Mouse (Mus musculus) right cerebral cortex, postnatal 25 days (tissue): ENCODE results near the gene Elp5.
A peak's percentile ranks its signal among the peaks of the same experiment; 100 is the strongest.
"Not testable (repeated sequence)": the region's sequence is repeated elsewhere in the genome, so short reads cannot be mapped to it uniquely, and the experiment has no call there.

ENCODE experiments used
- DNase-seq: peaks from one replicate; pipeline ENCODE4 v3.0.0; 2022

The Elp5 gene

DNA sequence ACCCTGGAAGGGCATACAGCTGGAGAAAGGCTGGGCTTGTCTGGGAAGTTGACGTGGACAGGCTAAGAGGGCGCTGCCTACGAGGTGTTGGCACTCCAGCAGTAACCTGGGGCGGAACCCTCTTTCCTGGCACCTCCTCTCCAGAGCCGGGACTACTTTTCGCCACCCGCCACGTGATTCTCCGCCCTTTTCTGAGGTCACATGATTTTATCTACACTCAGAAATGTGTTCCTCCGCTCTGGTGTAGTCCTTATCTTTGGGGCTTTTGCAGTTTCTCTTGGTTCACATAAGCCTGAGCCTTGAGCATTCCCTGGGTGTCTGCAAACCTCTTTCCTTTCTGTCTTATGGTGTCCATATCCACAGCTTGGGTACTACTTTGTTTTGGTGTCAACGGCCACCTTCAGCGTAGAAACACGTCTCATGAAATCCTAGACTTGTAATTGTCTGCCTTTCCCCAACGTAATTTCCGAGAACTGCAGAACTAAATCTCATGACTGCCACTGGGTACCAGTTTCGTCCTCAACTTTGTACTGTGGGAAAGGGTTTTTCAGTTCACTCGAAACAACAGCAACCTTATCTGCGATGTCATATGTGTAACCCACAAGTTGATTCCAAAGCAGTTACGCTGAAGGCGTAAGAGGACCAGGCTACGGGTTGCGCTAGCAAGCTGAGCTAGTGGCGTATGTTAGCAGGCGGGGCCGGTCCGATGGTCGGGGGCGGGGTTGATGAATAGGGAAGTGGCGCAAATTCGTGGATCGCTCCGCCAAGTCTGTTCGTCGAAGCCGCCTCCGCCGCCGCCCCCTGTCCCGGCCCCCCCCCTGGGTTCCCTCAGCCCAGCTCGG is 8.8 kb upstream of the Elp5 start, which contains the start of gene Gabarap:
Gene Gabarap, plus strand, starts transcription at position 294 of the 842 bp plus-strand sequence.
- peak; percentile 95 for DNase-seq

DNA sequence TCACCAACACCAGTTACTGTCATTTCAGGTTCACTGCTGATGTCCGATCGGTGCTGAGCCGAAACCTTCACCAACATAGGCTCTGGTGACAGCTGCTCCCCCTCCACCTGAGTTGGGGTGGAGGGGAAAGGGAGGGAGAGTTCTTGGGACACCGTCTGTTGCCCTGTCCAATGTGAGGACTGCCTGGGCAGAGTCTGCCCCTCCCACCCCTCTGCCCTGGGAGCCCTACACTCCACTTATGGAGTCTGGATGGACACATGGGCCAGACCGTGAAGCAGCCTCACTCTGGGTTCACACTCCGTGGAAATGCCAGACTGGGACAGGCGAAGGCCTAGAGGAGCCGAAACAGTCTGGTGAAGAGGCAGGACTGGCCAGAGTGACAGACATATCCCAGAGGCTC is 7.6 kb upstream of the Elp5 start:
- no peak for DNase-seq

DNA sequence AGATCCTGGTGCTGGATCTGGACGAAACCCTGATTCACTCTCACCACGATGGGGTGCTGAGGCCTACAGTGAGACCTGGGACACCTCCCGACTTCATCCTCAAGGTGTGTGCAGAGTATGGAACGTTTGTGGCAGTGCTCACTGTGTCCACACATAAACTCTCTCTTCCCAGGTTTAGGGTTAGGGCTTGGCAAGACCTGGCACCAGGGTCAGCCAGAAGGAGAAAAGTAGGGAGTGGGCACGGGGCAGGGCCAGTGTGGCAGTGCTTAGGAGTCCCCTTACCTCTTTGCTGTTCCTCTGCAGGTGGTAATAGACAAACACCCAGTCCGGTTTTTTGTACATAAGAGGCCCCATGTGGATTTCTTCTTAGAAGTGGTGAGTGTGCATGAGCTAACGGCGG is 2.1 kb upstream of the Elp5 start:
- DNase-seq: no peak

DNA sequence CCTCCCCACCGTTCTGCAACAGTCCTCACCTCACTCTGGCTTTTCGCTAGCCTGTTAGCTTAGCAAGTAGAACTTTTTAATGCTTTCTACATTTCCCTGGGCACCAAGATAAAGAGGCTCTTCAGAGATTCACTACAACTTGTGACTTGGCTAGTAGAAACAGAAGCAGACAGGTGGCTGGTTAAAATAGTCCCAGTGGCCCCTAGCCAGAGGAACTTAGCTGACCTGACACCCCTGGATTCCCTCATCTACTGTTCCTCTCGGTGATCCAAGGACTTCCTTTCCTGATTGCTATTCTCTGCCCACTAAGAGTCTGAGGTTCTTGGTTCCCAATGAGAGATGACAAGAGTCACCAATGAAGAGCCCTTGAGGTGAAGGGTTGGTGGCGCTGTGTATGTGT is 1.1 kb upstream of the Elp5 start:
- DNase-seq: no peak

DNA sequence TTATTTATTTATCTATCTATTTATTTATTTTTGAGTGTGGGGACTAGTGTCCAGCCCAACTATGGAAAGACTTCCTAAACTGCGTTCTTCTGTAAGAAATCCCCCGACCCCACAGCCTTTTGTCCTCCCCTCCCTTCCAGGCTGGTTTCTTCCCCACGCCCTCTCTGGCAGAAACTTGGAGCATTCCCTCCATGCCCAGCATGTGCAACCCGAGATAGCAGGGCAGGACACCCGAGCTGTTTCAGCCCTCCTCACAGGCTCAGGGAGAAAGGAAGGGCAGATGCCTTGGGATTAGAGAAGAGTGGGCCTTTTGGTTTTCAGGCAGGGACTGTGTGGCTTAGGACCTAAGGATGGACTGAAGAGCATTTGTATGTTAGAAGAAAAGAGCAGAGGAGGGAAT is 560 bp upstream of the Elp5 start:
- DNase-seq: no peak

DNA sequence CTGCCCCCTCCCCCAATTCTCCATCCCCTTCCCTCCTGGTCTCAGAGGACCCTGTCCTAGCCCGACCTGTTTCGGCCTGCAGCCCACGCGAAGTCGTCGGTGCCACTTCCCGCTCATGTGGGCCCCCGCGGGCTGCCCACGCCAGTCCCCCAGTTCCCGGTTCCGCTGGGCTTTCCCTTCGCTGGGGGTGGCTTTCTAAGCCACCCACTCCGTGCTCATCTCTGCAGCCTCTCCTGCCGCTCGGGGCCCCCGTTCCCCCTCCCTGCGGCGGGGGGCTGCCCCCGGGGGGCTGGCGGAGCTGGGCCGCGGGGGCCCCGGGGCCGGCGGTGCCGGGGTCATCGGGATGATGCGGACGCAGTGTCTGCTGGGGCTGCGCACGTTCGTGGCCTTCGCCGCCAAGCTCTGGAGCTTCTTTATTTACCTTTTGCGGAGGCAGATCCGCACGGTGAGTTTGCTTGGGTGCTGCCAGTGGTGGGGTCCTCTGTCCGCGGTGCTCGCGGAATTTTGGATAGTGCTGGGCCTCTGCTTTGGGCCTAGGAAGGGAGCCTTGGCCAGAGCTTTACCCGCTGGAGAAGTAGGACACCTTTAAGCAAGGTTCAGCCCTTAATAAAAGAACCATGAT is 1.1 kb downstream of the Elp5 start, which contains the start of gene Ctdnep1:
Gene Ctdnep1, plus strand, starts transcription at position 16 of the 622 bp plus-strand sequence.
- DNase-seq: peak; percentile 46

DNA sequence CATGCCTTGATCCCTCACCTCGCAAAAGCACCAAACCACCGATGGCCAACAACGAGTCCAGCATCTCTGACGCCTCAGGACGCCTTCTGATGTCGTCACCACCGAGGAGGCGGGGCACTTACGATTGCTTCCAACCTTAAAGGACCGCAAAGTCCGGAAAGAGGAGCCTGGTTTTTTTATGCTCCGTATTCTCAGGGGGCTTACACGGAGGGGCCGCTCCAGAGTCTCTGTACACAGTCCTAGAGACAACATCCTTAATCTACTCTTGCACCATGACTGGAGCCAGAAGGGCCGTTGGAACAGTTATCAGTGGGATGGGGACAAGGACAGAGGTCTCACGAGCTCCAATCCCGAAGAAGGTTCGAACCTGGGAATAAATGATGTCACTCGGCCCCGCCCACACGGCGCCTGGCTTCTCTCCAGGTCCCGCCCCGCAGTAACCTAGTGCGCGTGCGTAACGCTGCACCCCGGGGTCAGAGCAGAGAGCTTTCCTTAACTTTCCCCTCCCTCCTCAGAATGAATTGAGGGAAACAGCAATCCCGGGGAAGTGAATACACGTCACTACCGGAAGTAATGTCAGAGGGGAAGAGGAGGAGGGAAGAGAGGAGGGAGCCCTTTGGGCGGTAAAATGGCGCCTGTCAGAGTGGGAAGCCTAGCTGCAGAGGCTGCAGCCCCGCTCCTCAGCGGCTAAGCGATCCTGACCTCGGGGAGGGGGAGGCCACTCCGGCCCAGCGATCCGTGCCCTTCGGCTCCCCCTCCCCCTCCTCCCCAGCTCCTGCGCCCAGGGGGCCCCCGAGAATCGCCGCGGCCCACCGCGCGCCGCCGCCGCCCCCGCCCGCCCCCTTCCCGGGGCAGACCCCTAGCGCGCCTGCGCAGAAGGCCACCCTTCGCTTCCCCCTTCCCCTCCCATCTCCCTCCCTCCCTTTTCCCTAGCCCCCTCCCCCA is 1.8 kb downstream of the Elp5 start:
- DNase-seq: peak; percentile 98

DNA sequence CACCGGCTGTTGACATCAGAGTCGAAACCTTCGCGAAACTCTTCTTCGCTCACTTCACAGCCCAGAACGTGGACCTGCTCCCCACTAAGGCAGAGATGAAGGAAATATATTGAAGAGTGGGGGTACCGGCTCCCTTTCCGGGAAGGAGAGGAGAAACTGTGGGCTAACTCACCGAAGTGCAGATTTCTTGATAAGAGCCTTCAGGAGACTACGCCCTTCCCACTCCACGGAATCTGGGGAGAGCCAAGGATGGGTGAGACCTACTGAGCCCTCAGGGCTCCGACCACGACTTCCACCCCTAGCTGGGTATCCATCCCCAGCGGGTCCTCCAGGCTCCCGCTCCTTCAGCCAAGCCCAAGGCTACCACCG is 2.5 kb downstream of the Elp5 start:
- no peak for DNase-seq

DNA sequence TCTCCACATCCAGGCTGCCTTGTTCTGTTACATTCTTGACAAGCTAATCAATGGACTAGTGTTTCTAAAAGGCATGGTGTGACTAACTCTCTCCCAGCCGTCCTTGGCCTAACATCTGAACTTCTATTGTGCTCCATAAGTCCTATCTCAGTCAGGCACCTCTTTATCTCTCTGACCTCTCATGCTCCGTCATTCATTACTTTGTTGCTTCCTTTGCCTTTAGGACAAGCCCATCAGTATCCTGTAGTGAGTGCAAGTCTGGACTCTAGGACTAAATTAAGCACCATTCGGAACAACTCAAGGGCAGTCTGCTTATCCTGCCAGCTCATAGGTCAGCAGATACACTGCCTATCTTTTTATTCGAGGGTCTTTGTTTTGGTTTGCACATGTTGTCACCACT is 6.0 kb downstream of the Elp5 start:
- no peak for DNase-seq

DNA sequence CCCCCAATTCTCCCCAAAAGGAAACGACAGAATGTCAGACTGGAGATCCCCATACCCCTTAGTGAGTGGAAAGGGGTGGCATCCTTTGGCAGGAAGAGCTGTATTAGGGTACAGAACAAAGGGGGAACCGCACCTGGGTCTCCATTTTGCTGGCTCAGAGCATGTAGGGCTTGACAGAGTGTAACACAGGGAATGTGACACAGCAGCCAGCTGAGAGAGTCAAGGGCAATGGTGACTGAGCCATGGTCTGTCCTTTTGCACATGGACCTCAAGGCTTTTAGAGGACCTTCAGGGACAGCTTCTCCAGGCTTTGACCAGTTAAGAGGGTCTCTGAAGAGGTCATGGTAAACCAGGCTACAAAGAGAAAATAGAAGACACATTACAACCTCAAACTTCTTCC is 7.4 kb downstream of the Elp5 start:
- no peak for DNase-seq

DNA sequence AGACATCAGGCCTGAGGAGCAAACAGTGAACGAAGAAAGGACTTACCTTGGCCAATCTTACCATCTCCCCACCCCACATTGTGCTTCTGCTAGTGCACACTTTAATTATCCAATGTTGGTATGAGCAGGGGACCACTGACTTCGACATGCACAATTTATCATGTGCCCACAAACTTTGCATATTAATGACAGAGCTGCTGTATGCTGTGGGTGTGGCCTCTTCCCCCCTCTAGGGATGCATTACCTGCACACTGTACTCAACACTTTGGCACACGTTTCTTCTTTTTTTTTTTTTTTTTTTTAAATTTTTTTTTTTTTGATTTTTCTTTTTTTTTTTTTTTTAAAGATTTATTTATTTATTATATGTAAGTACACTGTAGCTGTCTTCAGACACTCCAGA is 11.5 kb downstream of the Elp5 start:
- DNase-seq: no peak

DNA sequence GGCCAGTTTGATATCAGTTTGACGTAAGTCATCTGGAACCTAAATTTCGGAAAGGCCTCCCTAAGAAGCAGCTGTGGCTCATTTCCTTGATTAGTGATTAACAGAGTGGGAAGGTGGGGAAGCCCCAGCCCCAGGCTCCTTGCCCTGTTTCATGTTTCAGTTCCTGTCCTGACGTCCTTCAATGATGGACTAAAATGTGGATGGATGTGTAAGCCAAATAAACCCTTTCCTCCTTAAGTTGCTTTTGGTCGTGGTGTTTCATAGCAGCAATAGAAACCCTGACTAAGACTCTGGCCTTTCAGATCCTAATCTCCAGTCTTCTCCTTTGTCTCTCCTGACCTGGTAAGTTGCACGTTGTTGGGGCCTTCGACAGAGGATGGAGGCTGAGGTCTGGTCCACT is 12.1 kb downstream of the Elp5 start:
- no peak for DNase-seq

DNA sequence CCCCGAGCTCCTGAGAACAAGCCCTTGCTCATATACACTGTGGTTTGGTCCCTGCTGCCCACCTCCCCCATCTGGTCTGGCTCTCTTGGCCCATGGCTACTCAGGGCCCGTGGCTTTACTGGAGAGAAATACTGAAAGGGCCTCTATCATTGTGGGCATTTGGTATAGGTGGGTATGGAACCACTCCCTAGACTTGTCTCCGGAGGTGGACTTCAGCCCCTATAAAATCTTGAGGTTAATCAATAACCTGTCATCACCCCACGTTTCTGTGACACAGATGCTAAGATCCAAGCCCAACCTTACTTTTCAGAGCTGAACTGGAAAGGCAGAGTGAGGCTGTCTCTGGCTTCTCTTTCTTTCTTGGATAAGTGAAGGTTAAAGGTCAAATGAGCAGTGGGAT is 13.5 kb downstream of the Elp5 start:
- DNase-seq: no peak

DNA sequence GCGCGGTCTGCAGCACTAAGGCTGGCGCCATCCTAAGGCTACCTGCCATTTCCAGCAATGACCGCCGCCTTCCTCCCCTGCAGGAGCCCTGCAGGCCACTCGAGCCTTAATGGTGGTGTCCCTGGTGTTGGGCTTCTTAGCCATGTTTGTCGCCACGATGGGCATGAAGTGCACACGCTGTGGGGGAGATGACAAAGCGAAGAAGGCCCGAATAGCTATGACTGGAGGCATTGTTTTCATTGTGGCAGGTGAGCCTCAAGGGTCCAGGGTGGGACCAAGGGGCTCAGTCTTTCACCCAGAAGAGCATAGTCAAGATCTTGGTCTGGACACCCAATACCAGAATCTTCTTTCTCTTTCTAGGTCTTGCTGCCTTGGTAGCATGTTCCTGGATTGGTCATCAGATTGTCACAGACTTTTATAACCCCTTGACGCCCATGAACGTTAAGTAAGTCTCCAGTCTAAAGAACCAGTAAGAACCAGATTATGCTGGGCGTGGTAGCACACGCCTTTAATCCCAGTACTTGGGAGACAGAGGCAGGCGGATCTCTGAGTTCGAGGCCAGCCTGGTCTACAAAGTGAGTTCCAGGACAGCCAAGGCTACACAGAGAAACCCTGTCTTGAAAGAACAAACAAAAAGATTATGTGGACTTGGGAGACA is 15.3 kb downstream of the Elp5 start:
- no peak for DNase-seq

DNA sequence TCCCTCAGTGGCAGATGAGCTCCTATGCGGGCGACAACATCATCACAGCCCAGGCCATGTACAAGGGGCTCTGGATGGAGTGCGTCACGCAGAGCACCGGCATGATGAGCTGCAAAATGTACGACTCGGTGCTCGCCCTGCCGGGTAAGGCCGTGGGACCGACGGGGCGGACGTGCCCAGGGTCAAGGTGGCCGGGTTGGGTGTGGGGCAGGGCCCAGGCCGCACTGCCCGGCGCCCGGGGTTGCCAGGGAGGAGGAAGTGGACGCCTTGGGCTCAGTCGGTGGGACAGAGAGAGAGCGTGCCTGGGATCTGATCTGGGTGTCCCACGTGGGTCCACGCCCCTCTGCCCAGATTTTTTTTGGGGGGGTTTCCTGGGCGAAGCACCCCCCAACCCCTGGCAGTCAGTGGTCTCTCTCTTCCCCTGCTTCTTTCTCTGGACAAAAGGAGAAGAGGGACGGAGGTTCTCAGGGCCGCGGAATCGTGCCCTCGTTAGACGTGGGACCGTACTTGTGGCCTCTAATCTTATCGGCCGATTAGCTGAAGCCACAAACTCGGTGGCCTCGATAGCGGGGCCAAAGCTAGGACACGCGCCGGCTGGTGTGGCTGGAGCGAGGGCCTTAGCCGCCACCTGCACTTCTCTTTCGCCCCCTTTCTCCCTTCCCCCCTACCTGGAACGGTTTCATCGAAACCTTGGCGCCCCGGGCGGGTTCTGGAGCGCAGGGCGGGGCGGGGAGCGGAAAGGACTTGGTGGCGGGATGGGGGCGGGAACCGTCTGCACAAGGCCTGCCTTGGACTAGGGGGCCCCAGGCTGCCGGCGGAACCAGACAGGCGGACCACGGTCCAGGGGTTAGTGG is 16.1 kb downstream of the Elp5 start:
- no peak for DNase-seq

DNA sequence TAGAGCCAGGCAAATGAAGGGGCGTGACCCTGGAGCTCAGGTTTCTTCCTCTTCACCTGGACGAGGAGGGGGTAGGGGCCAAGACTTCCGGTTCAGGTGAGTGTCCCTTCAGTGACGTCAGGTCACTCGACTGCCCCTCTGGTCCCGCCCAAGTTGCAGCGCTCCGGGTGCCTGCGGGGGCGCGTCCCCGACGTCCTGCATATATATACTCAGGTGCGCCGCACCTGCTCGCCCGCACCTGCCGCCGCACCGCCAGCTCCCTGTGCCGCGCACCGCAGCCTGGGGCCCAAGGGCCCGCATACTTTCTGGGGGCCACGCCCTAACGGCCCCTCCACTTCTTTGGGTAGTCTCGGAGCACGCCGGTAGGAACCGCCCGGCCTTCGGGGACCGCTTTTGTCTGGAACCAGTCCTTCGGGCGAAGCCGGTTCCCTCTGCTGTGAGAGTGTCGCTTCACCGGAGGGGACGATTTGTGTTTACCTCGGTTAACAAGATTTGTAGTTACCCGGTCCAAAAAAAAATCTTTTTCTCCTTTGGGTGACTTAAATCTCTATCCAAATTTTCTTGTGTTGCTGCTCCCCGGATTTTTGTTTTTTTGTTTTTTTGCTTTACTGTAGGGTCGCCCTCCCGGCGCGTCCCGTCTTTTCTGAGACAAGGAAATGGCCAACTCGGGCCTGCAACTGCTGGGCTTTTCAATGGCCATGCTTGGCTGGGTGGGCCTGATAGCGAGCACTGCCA is 16.9 kb downstream of the Elp5 start:
- DNase-seq: no peak

DNA sequence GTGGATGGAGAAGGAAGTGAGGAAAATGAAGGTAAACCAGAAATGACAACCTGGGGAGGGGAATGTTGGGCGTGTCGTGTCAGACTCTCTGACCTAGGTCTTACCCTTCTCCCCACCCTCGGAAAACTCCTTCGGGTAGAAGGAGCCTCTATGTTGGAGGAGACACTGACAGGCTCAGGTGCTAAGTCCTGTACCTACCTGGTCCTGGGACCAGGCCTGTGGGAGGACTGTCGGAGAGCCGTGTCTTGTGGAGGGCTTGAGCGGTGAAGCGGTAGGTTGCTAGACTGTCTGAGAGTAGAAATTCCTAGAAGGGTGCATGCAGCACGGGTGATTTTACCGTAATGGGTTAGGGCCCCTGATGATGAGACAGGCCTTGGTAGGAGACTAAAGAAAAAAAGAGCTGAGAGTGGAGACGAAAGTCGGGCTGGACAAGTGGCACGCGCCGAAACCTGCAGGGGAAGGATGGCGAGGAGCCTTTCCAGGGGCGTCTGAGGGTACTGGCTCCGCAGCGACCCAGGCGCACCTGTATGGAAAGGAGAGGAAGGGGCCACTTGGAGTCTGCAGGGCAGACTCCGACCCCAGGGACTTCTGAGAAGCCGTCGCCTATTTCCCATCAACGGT is 17.6 kb downstream of the Elp5 start, which contains the start of gene Cldn7:
Gene Cldn7, plus strand, starts transcription at position 130 of the 621 bp plus-strand sequence.
- DNase-seq: no peak

DNA sequence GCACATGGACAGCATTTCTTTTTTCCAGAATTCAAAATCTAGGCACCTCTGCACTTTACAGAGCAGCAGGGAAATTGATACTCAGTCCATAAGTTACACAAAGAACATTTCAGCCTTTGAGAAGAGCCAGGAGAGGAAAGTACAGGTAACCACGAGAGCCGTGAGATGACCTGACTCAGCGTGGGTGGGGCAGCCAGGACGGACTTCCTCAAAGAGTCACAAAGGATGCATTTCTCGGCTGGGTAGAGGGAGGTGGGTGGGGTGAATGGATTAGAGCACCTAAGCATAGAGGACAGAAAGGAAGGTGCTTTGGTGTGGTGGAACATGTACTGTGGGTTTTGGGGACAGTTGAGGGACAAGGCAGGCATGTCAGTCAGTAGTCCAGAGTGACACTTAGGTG is 20.5 kb downstream of the Elp5 start:
- no peak for DNase-seq

DNA sequence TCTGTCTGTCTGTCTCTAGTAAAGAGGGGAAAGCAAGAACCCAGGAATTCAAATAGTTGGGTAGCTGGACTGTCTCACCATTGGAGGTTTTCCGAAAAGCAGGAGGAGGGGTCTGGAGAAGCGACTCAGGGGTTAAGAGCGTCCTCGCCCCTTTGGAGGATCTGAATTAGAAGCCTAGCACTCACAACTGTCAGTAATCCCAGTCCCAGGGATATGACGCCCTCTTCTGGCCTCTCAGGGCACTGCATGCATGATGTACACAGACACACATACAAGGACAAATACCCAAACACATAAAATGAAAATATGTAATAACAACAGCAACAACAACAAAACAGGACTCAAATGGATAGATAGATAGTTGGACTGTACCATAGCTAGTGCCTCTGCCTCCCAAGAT is 21.7 kb downstream of the Elp5 start:
- no peak for DNase-seq

DNA sequence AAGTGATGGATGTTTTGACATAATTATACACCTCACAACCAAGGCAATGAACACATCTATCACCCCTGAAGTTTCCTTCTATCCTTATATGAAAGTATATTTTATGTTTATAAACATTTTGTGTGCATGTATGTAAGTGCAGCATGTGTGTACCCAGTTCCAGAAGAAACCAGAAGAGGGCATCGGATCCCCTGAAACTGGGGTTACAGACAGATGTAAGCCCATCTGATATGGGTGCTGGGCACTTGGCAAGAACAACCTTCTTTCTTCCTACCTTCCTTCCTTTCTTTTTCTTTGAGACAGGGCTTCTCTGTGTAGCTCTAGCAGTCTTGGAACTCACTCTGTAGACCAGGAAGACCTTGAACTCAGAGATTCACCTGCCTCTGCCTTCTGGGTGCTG is 26.1 kb downstream of the Elp5 start:
- no peak for DNase-seq

DNA sequence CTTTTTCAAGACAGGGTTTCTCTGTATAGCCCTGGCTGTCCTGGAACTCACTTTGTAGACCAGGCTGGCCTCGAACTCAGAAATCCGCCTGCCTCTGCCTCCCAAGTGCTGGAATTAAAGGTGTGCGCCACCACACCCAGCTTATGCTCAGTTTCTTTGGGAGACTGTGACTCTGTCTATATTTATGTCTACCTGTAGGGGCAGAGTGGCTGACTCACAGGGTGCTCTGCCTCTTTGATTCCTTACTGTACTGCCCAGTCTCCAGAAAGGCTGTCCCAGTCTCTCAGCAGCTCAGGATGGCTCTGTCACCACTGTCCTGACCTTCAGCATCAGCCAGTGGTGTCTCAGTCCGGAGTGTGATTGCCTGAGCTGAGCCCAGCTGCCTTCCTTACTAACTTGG is 26.7 kb downstream of the Elp5 start:
- DNase-seq: not testable (repeated sequence)
